In the genomic region with DNA sequence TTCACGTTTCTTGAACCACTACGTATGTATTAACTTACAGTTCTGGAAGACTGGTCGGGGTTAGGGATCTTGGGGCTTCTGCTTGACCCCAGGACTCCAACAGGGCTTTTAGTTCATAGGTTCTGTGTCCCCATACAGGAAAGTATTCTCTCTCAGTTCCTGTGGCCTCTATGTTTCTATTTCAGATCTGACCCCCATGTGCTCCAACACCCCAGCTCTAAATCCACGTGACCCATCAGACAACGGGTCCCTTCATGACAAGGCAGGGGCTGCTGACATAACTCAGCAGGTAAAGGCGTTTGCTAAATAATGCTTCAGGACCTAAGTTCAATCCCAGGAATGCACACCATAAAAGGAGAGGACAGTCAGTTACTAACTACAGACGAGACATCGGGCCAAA, we compare ENCODE assay signal across 1 mouse cellular context.
TF ChIP-seq lines count a peak whose summit lies in the region.

No protein-coding gene starts in this region.

TF ChIP-seq in CH12.LX, 34 proteins besides CTCF, POLR2A, EP300 and RAD21:
- no peak for TF ChIP-seq E2F4 (IDR thresholded peaks at IDR 0.05; ENCODE audit: insufficient replicate concordance, low read depth, low read length)
